Mouse (Mus musculus) midbrain, embryonic 16.5 days (tissue): Measurements from ENCODE around the gene Lrguk. TPM values are rescaled to one million over a fixed set of nuclear protein-coding genes. Genes with fewer than 3 reads are reported as not detected.

Source experiments
- ATAC-seq: fragments of 200-750 bp; cut with Nextera tagmentation; 2 replicates; pipeline ENCODE4 v1.8.0; 2017; ENCODE audit warnings: moderate TSS enrichment
- H3K27ac ChIP-seq: fragments of 300-500 bp; sonication (generic); 2 replicates; pipeline ENCODE4 v1.5.1; 2014; ENCODE audit warnings: mild to moderate bottlenecking, low read length, mixed read lengths
- H3K27me3 ChIP-seq: fragments of 300-500 bp; sonication (generic); 2 replicates; pipeline ENCODE4 v1.6.1; 2014; ENCODE audit warnings: low read depth, low read length, mixed read lengths; ENCODE audit not compliant: control insufficient read depth, insufficient read depth
- H3K36me3 ChIP-seq: fragments of 300-500 bp; sonication (generic); 2 replicates; pipeline ENCODE4 v1.6.1; 2014; ENCODE audit warnings: mild to moderate bottlenecking, low read length, moderate library complexity, mixed read lengths; ENCODE audit not compliant: control insufficient read depth, insufficient read depth
- H3K4me1 ChIP-seq: fragments of 300-500 bp; sonication (generic); 2 replicates; pipeline ENCODE4 v1.6.1; 2014; ENCODE audit warnings: mild to moderate bottlenecking, low read length, mixed read lengths; ENCODE audit not compliant: control insufficient read depth, insufficient read depth
- H3K4me2 ChIP-seq: fragments of 300-500 bp; sonication (generic); 2 replicates; pipeline ENCODE4 v1.6.1; 2014; ENCODE audit warnings: mild to moderate bottlenecking, low read length, mixed read lengths
- H3K4me3 ChIP-seq: fragments of 300-500 bp; sonication (generic); 2 replicates; pipeline ENCODE4 v1.5.1; 2014; ENCODE audit warnings: low read depth, mild to moderate bottlenecking, low read length, moderate library complexity, mixed read lengths
- H3K9ac ChIP-seq: fragments of 300-500 bp; sonication (generic); 2 replicates; pipeline ENCODE4 v1.6.1; 2014; ENCODE audit warnings: low read depth, low read length, mixed read lengths
- H3K9me3 ChIP-seq: fragments of 300-500 bp; sonication (generic); replicated peaks from 2 replicates; pipeline ENCODE4 v1.6.1; 2014; ENCODE audit warnings: mild to moderate bottlenecking, low read length, mixed read lengths; ENCODE audit not compliant: control insufficient read depth, poor library complexity, severe bottlenecking
- WGBS: fragments of 180-500 bp; shearing (Covaris S2); extraction: QIAGEN DNeasy Blood & Tissue Kit; methylation state at CpG from one replicate; pipeline ENCODE4 v1.1.7; 2014; 5-methylcytosine and 5-hydroxymethylcytosine counted together
- polyA plus RNA-seq: library from polyadenylated mRNA; unstranded; fragments of >200 nt; fragmentation: Nextera tagmentation; extraction: Ambion mirVana; gene quantifications from 2 replicates; pipeline ENCODE4 v1.2.1, GENCODE M21; 2015

The Lrguk gene
- polyA plus RNA-seq, 1 experiment from 2014 or later, result 0.50 TPM

GRCm38 (mm10) chr6:34156841-34157748 is 127.8 kb downstream of the Lrguk start:
- Histone ChIP-seq H3K27me3 (no peaks in the 10 kb centered on the region), H3K27ac (no peak overlapping the region), H3K4me1 (peaks cover 25% of the 10 kb centered on the region), H3K9ac (no peak overlapping the region), H3K36me3 (peaks cover 22% of the 10 kb centered on the region), H3K9me3 (no peaks in the 10 kb centered on the region), H3K4me2 (no peak overlapping the region), H3K4me3 (no peak overlapping the region)
- no peak for ATAC-seq
- 78% methylated on average over 14 of the region's 14 CpGs for WGBS

GRCm38 (mm10) chr6:34159998-34160815 is 131.0 kb downstream of the Lrguk start:
- Histone ChIP-seq H3K27me3 (no peaks in the 10 kb centered on the region), H3K9me3 (no peaks in the 10 kb centered on the region), H3K36me3 (peaks cover 31% of the 10 kb centered on the region), H3K4me3 (no peak overlapping the region), H3K4me2 (no peak overlapping the region), H3K27ac (no peak overlapping the region), H3K9ac (no peak overlapping the region), H3K4me1 (peaks cover 3% of the 10 kb centered on the region)
- ATAC-seq, result no peak
- 90% methylated on average over 23 of the region's 23 CpGs for WGBS

GRCm38 (mm10) chr6:34160816-34161310 is 131.6 kb downstream of the Lrguk start:
- H3K36me3 ChIP-seq, result peaks cover 38% of the 10 kb centered on the region
- ATAC-seq, result no peak

GRCm38 (mm10) chr6:34161511-34161910 is 132.3 kb downstream of the Lrguk start:
- Histone ChIP-seq H3K4me1 (peaks cover 3% of the 10 kb centered on the region; the same call in 1 of the 2 replicates), H3K9ac (no peak overlapping the region), H3K27me3 (no peaks in the 10 kb centered on the region), H3K4me2 (no peak overlapping the region), H3K9me3 (no peaks in the 10 kb centered on the region), H3K27ac (no peak overlapping the region), H3K36me3 (peaks cover 40% of the 10 kb centered on the region), H3K4me3 (no peak overlapping the region)
- ATAC-seq, result no peak
- 94% methylated on average over 7 of the region's 7 CpGs for WGBS

More at GRCm38 (mm10) chr6:34160816-34161310, 131.6 kb downstream of the Lrguk start:
- Histone ChIP-seq H3K27me3 (no peaks in the 10 kb centered on the region), H3K4me3 (no peak overlapping the region), H3K9ac (no peak overlapping the region), H3K27ac (no peak overlapping the region), H3K9me3 (no peaks in the 10 kb centered on the region), H3K4me2 (no peak overlapping the region), H3K4me1 (peaks cover 3% of the 10 kb centered on the region; the same call in 1 of the 2 replicates)
- WGBS, result 95% methylated on average over 7 of the region's 7 CpGs

GRCm38 (mm10) chr6:34162607-34163006 is 133.4 kb downstream of the Lrguk start:
- ATAC-seq, result no peak
- no peaks in the 10 kb centered on the region for H3K9me3 ChIP-seq
- no peaks in the 10 kb centered on the region for H3K27me3 ChIP-seq
- 73% methylated on average over 2 of the region's 2 CpGs for WGBS
- peaks cover 44% of the 10 kb centered on the region for H3K36me3 ChIP-seq
- no peaks in the 10 kb centered on the region for H3K4me1 ChIP-seq
- no peak overlapping the region for H3K4me3 ChIP-seq
- no peak overlapping the region for H3K4me2 ChIP-seq
- H3K27ac ChIP-seq, result no peak overlapping the region
- no peak overlapping the region for H3K9ac ChIP-seq

GRCm38 (mm10) chr6:34163014-34163413 is 133.8 kb downstream of the Lrguk start:
- Histone ChIP-seq H3K36me3 (peaks cover 44% of the 10 kb centered on the region), H3K27me3 (no peaks in the 10 kb centered on the region), H3K4me2 (no peak overlapping the region), H3K9me3 (no peaks in the 10 kb centered on the region), H3K4me3 (no peak overlapping the region), H3K4me1 (no peaks in the 10 kb centered on the region), H3K9ac (no peak overlapping the region), H3K27ac (no peak overlapping the region)
- 93% methylated on average over 9 of the region's 9 CpGs for WGBS
- no peak for ATAC-seq

GRCm38 (mm10) chr6:34168834-34169233 is 139.6 kb downstream of the Lrguk start:
- H3K36me3 ChIP-seq, result peaks cover 20% of the 10 kb centered on the region; the same call in 1 of the 2 replicates
- H3K9me3 ChIP-seq, result no peaks in the 10 kb centered on the region
- no peak overlapping the region for H3K27ac ChIP-seq
- no peaks in the 10 kb centered on the region; the same call in 1 of the 2 replicates for H3K4me1 ChIP-seq
- no peak overlapping the region for H3K4me2 ChIP-seq
- 79% methylated on average over 3 of the region's 3 CpGs for WGBS
- no peak overlapping the region for H3K9ac ChIP-seq
- no peak overlapping the region for H3K4me3 ChIP-seq
- no peak for ATAC-seq
- no peaks in the 10 kb centered on the region for H3K27me3 ChIP-seq

GRCm38 (mm10) chr6:34170844-34171494 is 141.7 kb downstream of the Lrguk start:
- Histone ChIP-seq H3K9me3 (no peaks in the 10 kb centered on the region), H3K4me3 (no peak overlapping the region), H3K27me3 (no peaks in the 10 kb centered on the region), H3K36me3 (0 out of 2 replicates have a peak, but pooled peaks cover 8% of the 10 kb centered on the region), H3K4me2 (no peak overlapping the region), H3K9ac (no peak overlapping the region), H3K27ac (no peak overlapping the region), H3K4me1 (peaks cover 3% of the 10 kb centered on the region)
- no peak for ATAC-seq
- WGBS, result 87% methylated on average over 7 of the region's 7 CpGs
